Mouse (Mus musculus): ENCODE measurements around the gene Ampd3.

DNA sequence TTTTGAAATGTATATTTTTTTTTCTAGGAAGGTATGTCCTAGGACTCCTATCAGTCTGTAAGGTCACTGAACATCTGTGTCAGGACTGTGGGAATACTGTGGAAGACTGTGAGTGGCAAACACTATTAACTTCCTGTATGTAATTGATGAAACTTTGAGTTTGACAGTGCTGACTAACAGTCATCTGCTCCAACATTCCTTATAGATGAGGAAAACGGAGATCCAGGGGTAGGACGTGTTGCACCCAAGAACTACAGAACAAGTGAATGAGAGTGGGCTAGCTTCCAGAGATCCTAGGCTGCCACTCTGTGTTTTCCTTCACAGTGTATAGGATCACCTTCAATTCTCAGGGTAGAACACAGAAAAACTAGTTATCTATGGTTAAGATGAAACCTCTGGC is 79.3 kb downstream of the Ampd3 start:
- no peak for TF ChIP-seq GATA1 (IDR thresholded peaks at IDR 0.05; ENCODE audit: low read length)
- no peak for TF ChIP-seq TAL1 (IDR thresholded peaks at IDR 0.05; ENCODE audit: low read length)

Measured in erythroblast, embryonic 14.5 days (primary cell).